Comparison of ENCODE assay signal across 9 mouse cellular contexts in genomic region chr6:91139846-91140245, GRCm38 (mm10). TPM values are rescaled to one million over a fixed set of nuclear protein-coding genes. Genes with fewer than 3 reads are reported as not detected.
DNase-seq lines count a peak whose midpoint lies in the region; ATAC-seq and TF ChIP-seq lines count a peak whose summit lies in the region.
"Had no signal": no experiment of that assay in that cellular context is flagged by ENCODE, and none has a peak within 500 bp of the region (broad histone marks: within the 10 kb centered on the region; RNA-seq: fewer than 3 reads in every experiment).

No protein-coding gene starts in this region.

- DNase-seq in forebrain, embryonic 10.5 days (ENCODE audit: extremely low spot score, low spot score): peak; percentile 64
- peak; percentile 81 for DNase-seq in forebrain, embryonic 11.5 days (ENCODE audit: low spot score)
- DNase-seq in heart, postnatal 25 days (ENCODE audit: low spot score): peak; percentile 12
- DNase-seq in layer of hippocampus, adult 2 months (ENCODE audit: low spot score in 2 of 2): peak in 1 of 2 experiments; percentile 78
- peak; percentile 84 for DNase-seq in lung, postnatal 14 days
- DNase-seq in spleen, adult 2 months (ENCODE audit: low read depth in 1 of 2, low spot score in 2 of 2): peak; percentile 45 to 66

- H3K9me3 ChIP-seq in forebrain, embryonic 10.5 days: no peaks in the 10 kb centered on the region
- H3K9me3 ChIP-seq in forebrain, embryonic 13.5 days (replicated peaks): no peaks in the 10 kb centered on the region
- H3K9me3 ChIP-seq in forebrain, embryonic 11.5 days (ENCODE audit: control insufficient read depth, low read length): no peaks in the 10 kb centered on the region
- H3K9me3 ChIP-seq: megakaryocyte, embryonic 14.5 days had no signal

- no peak for TF ChIP-seq POLR2A in bone marrow macrophage, adult 2 months (IDR thresholded peaks at IDR 0.05; ENCODE audit: borderline replicate concordance, low read depth, low read length)
- no peak for TF ChIP-seq POLR2A in spleen, adult 2 months (IDR thresholded peaks at IDR 0.05; ENCODE audit: low read depth, low read length)

- H3K9ac ChIP-seq in forebrain, embryonic 13.5 days: no peak overlapping the region
- H3K9ac ChIP-seq in forebrain, embryonic 11.5 days (ENCODE audit: low read length): no peak overlapping the region

- WGBS in forebrain, embryonic 10.5 days: 27% methylated on average over 4 of the region's 4 CpGs
- WGBS in forebrain, embryonic 13.5 days: 22% methylated on average over 4 of the region's 4 CpGs
- 31% methylated on average over 4 of the region's 4 CpGs for WGBS in forebrain, embryonic 11.5 days
- WGBS in spleen, adult 2 months: 26% methylated on average over 4 of the region's 4 CpGs

- no peak overlapping the region for H3K27ac ChIP-seq in forebrain, embryonic 10.5 days
- H3K27ac ChIP-seq in forebrain, embryonic 13.5 days: no peak overlapping the region
- H3K27ac ChIP-seq in bone marrow macrophage, adult 2 months (ENCODE audit: insufficient read depth, low read depth, low read length): no peak overlapping the region
- H3K27ac ChIP-seq in forebrain, embryonic 11.5 days (ENCODE audit: low read depth, low read length): no peak overlapping the region
- no peak overlapping the region for H3K27ac ChIP-seq in layer of hippocampus, adult 2 months
- H3K27ac ChIP-seq in spleen, adult 2 months (ENCODE audit: insufficient read depth, low read length): no peak overlapping the region

- intact Hi-C loops in heart, postnatal 25 days (cut with DNase I): loop anchor here (1.0 to 5.0 kb wide), 3 partner anchors 81 to 403 kb away; no protein-coding TSS in a partner anchor

- H3K4me3 ChIP-seq in forebrain, embryonic 10.5 days: no peak overlapping the region
- no peak overlapping the region for H3K4me3 ChIP-seq in forebrain, embryonic 13.5 days
- H3K4me3 ChIP-seq in bone marrow macrophage, adult 2 months (ENCODE audit: insufficient read depth, low read length): no peak overlapping the region
- H3K4me3 ChIP-seq in forebrain, embryonic 11.5 days (ENCODE audit: low read depth, low read length): no peak overlapping the region
- no peak overlapping the region for H3K4me3 ChIP-seq in layer of hippocampus, adult 2 months
- no peak overlapping the region for H3K4me3 ChIP-seq in spleen, adult 2 months (ENCODE audit: extremely low read depth, insufficient read depth, insufficient read length)
- H3K4me3 ChIP-seq: megakaryocyte, embryonic 14.5 days had no signal

- no peaks in the 10 kb centered on the region for H3K27me3 ChIP-seq in forebrain, embryonic 10.5 days (ENCODE audit: poor library complexity, severe bottlenecking)
- H3K27me3 ChIP-seq in forebrain, embryonic 13.5 days: no peaks in the 10 kb centered on the region
- no peaks in the 10 kb centered on the region for H3K27me3 ChIP-seq in forebrain, embryonic 11.5 days (ENCODE audit: control insufficient read depth, insufficient read depth, low read length)
- H3K27me3 ChIP-seq in spleen, adult 2 months (ENCODE audit: control insufficient read depth, insufficient read depth, low read length): no peaks in the 10 kb centered on the region

- H3K36me3 ChIP-seq in forebrain, embryonic 10.5 days (replicated peaks): no peaks in the 10 kb centered on the region
- H3K36me3 ChIP-seq in forebrain, embryonic 13.5 days (ENCODE audit: poor library complexity, severe bottlenecking): no peaks in the 10 kb centered on the region
- H3K36me3 ChIP-seq in forebrain, embryonic 11.5 days (ENCODE audit: control insufficient read depth, insufficient read depth, low read length): no peaks in the 10 kb centered on the region
- no peaks in the 10 kb centered on the region for H3K36me3 ChIP-seq in spleen, adult 2 months (ENCODE audit: control insufficient read depth, insufficient read depth, low read length)

- H3K4me1 ChIP-seq in forebrain, embryonic 10.5 days: no peaks in the 10 kb centered on the region
- H3K4me1 ChIP-seq in forebrain, embryonic 13.5 days: no peaks in the 10 kb centered on the region
- H3K4me1 ChIP-seq in bone marrow macrophage, adult 2 months (ENCODE audit: control insufficient read depth, insufficient read depth, low read length): no peaks in the 10 kb centered on the region
- H3K4me1 ChIP-seq in forebrain, embryonic 11.5 days (replicated peaks; ENCODE audit: control insufficient read depth, insufficient read depth, low read length): no peaks in the 10 kb centered on the region
- H3K4me1 ChIP-seq in spleen, adult 2 months (ENCODE audit: control insufficient read depth, insufficient read depth, insufficient read length): no peaks in the 10 kb centered on the region

- peak; percentile 88 for TF ChIP-seq CTCF in bone marrow macrophage, adult 2 months (IDR thresholded peaks at IDR 0.05; ENCODE audit: low read depth, low read length)
- peak; percentile 96 for TF ChIP-seq CTCF in layer of hippocampus, adult 2 months (conservative IDR thresholded peaks at IDR 0.05)
- peak; percentile 91; the same call in 1 of the 2 replicates for TF ChIP-seq CTCF in spleen, adult 2 months (IDR thresholded peaks at IDR 0.05; ENCODE audit: extremely low read depth, insufficient read depth, insufficient read length, insufficient replicate concordance)

- no peak for ATAC-seq in forebrain, embryonic 13.5 days
- ATAC-seq in forebrain, embryonic 11.5 days (replicated peaks; ENCODE audit: low FRiP score): no peak

- no peak overlapping the region for H3K4me2 ChIP-seq in forebrain, embryonic 13.5 days
- no peak overlapping the region for H3K4me2 ChIP-seq in forebrain, embryonic 11.5 days (ENCODE audit: low read depth, low read length, severe bottlenecking)

RNA-seq across cellular contexts. Expression of gene Hdac11, which starts 16.6 kb away (rescaled TPM):
- 9.5 and 9.8 TPM in 2 replicates for polyA plus RNA-seq in forebrain, embryonic 10.5 days (2016; fragmentation: Nextera tagmentation; extraction: Ambion mirVana)
- 15.3 and 21.0 TPM in 2 replicates for polyA plus RNA-seq in forebrain, embryonic 13.5 days (2015; fragmentation: Nextera tagmentation; extraction: Ambion mirVana)
- polyA plus RNA-seq in bone marrow macrophage, adult 2 months (2012; ENCODE audit: insufficient read depth, insufficient read length, missing spikeins): 1.6 and 2.8 TPM in 2 replicates
- 12.5 and 14.5 TPM in 2 replicates for polyA plus RNA-seq in forebrain, embryonic 11.5 days (2014; fragmentation: Nextera tagmentation; extraction: Ambion mirVana)
- 10 to 100 TPM; 13.0 to 15.1 TPM for total RNA-seq in heart, postnatal 25 days (2021)
- 100 to 1,000 TPM; 154 to 156 TPM for total RNA-seq in layer of hippocampus, adult 2 months (2021)
- polyA plus RNA-seq in spleen, adult 2 months (2012; rRNA removed): 8.3 and 8.9 TPM in 2 replicates

RNA-seq across cellular contexts. Expression of gene Nup210, which starts 23.2 kb away (rescaled TPM):
- polyA plus RNA-seq in forebrain, embryonic 10.5 days (2016; fragmentation: Nextera tagmentation; extraction: Ambion mirVana): 38.6 and 41.6 TPM in 2 replicates
- polyA plus RNA-seq in forebrain, embryonic 13.5 days (2015; fragmentation: Nextera tagmentation; extraction: Ambion mirVana): 17.1 and 23.7 TPM in 2 replicates
- polyA plus RNA-seq in bone marrow macrophage, adult 2 months (2012; ENCODE audit: insufficient read depth, insufficient read length, missing spikeins): 1.2 and 1.6 TPM in 2 replicates
- 31.9 and 37.4 TPM in 2 replicates for polyA plus RNA-seq in forebrain, embryonic 11.5 days (2014; fragmentation: Nextera tagmentation; extraction: Ambion mirVana)
- total RNA-seq in heart, postnatal 25 days (2021): 1 to 10 TPM; 2.4 to 3.3 TPM
- 10 to 100 TPM; 19.9 to 22.3 TPM for total RNA-seq in layer of hippocampus, adult 2 months (2021)
- polyA plus RNA-seq in spleen, adult 2 months (2012; rRNA removed): 176 and 180 TPM in 2 replicates
